Mouse (Mus musculus) heart, embryonic 14.5 days (tissue): ENCODE results near the gene Krt87. TPM values are rescaled to one million over a fixed set of nuclear protein-coding genes. Genes with fewer than 3 reads are reported as not detected.

Experiments
- ATAC-seq: fragments of 200-750 bp; cut with Nextera tagmentation; 2 replicates; pipeline ENCODE4 v1.8.0; 2017; ENCODE audit warnings: low read depth, moderate TSS enrichment; ENCODE audit not compliant: insufficient number of reproducible peaks, insufficient read depth, low FRiP score
- H3K27ac ChIP-seq, 2 experiments: fragments of 200-500 bp in 1 of 2; fragments of 300-500 bp in 1 of 2; sonication (generic) in 1 of 2; replicated peaks in 1 of 2; 2 replicates each; pipeline ENCODE4 v1.5.1; 2012 to 2014; ENCODE audit warnings: low read depth in 2 of 2, low read length in 2 of 2, control low read depth in 1 of 2, mild to moderate bottlenecking in 1 of 2, mixed read lengths in 1 of 2; ENCODE audit not compliant: control insufficient read depth in 1 of 2, insufficient read depth in 1 of 2
- H3K27me3 ChIP-seq: fragments of 300-500 bp; sonication (generic); 2 replicates; pipeline ENCODE4 v1.6.1; 2014; ENCODE audit warnings: mild to moderate bottlenecking, low read length, control low read depth; ENCODE audit not compliant: control insufficient read depth, insufficient read depth
- H3K36me3 ChIP-seq: fragments of 300-500 bp; sonication (generic); 2 replicates; pipeline ENCODE4 v1.6.1; 2014; ENCODE audit warnings: mild to moderate bottlenecking, control low read depth, low read length, mixed read lengths; ENCODE audit not compliant: control insufficient read depth, insufficient read depth
- H3K4me1 ChIP-seq, 2 experiments: fragments of 200-500 bp in 1 of 2; fragments of 300-500 bp in 1 of 2; sonication (generic) in 1 of 2; 2 replicates each; pipeline ENCODE4 v1.6.1; 2012 to 2014; ENCODE audit warnings: low read length in 2 of 2, control low read depth in 1 of 2, mixed read lengths in 1 of 2; ENCODE audit not compliant: control insufficient read depth in 2 of 2, insufficient read depth in 2 of 2
- H3K4me2 ChIP-seq: fragments of 300-500 bp; sonication (generic); 2 replicates; pipeline ENCODE4 v1.6.1; 2014; ENCODE audit warnings: mild to moderate bottlenecking, low read length
- H3K4me3 ChIP-seq, 2 experiments: fragments of 200-500 bp in 1 of 2; fragments of 300-500 bp in 1 of 2; sonication (generic) in 1 of 2; 2 replicates each; pipeline ENCODE4 v1.5.1; 2012 to 2014; ENCODE audit warnings: low read length in 2 of 2, mild to moderate bottlenecking in 2 of 2, control low read depth in 1 of 2, low read depth in 1 of 2, moderate library complexity in 1 of 2; ENCODE audit not compliant: control insufficient read depth in 1 of 2, insufficient read depth in 1 of 2
- H3K9ac ChIP-seq: fragments of 300-500 bp; sonication (generic); 2 replicates; pipeline ENCODE4 v1.6.1; 2014; ENCODE audit warnings: mild to moderate bottlenecking, low read length
- H3K9me3 ChIP-seq: fragments of 300-500 bp; sonication (generic); 2 replicates; pipeline ENCODE4 v1.6.1; 2016; ENCODE audit warnings: low read length, control low read depth; ENCODE audit not compliant: control insufficient read depth
- WGBS: fragments of 180-500 bp; shearing (Covaris S2); extraction: QIAGEN DNeasy Blood & Tissue Kit; methylation state at CpG from one replicate; pipeline ENCODE4 v1.1.7; 2014; 5-methylcytosine and 5-hydroxymethylcytosine counted together
- polyA plus RNA-seq: library from polyadenylated mRNA; unstranded; fragments of >200 nt; fragmentation: Nextera tagmentation; extraction: Ambion mirVana; gene quantifications from 2 replicates; pipeline ENCODE4 v1.2.1, GENCODE M21; 2014

Gene Krt87
- not detected in 2 replicates for polyA plus RNA-seq

DNA sequence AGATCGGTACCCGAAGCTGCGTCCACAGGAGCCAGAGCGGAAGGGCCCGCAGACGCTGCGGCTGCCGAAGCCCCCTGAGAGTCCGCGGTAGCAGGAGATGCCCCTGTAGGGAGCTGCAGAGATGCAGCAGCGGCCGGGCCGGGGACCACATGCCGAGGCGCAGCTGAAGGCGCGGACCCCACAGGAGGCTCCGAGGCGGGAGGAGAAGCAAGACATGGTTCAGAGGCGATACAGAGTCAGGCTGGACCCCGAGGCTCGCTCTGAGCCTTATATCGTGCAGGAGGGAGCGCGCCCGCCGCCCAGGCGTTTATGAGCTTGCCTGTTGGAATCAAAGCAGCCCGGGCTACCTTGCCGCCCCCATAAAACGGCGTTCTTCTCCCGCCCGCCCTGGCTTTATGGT is at the start of gene Krt87:
Gene Krt87, minus strand, starts transcription at position 250 of the 400 bp plus-strand sequence.
- Histone ChIP-seq H3K4me1 (peaks cover 2 to 3% of the 10 kb centered on the region in 2 experiments; a peak in 2 of 4 replicates), H3K4me2 (peak within 1 kb of the TSS; percentile 38), H3K27me3 (peaks cover 38% of the 10 kb centered on the region), H3K27ac (no peak within 1 kb of the TSS), H3K9ac (no peak within 1 kb of the TSS), H3K36me3 (no peaks in the 10 kb centered on the region), H3K9me3 (no peaks in the 10 kb centered on the region), H3K4me3 (peak within 1 kb of the TSS in 1 of 2 experiments; percentile 16; a peak in 2 of 4 replicates)
- no peak for ATAC-seq
- WGBS, result 3% methylated on average over 34 of the region's 34 CpGs

DNA sequence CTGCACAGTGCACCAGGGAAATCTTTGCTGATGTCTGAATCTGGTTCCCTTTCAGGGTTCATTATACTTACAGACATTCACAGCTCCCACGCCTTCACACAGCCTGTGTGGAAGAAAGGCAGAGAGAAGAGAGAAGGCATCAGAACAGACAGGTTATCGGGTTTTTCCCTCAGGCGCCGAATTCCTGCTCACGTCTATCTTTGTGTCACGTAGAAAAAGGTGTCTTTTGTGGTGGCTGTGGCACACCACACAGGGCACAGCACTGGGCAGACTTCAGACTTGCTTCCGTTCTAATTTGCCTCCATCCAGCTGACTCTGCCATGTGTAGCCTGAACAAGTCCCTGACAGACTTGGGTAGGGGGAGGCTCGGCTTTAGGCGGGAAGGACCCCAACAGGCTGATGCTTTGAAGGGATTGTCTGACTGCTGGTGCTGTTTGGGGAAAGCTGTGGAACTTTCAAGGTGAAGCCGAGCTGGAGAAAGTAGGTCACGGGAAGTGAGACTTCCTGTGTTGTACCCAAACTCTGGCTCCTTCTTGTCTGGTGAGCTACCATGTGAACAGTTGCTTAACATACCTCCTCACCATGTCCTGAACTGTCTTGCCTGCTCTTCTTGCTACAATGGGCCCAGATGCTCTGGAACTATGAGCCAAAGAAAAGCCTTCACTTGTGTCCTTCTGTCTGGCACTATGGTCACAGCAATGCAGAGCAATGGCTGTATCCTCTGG is 47.5 kb upstream of the Krt87 start:
- 0 out of 4 replicates have a peak, but pooled peaks cover 0 to 2% of the 10 kb centered on the region in 2 experiments for H3K4me1 ChIP-seq
- no peak for ATAC-seq
- no peak overlapping the region for H3K27ac ChIP-seq
- H3K4me3 ChIP-seq, result no peak overlapping the region
- H3K36me3 ChIP-seq, result no peaks in the 10 kb centered on the region
- no peaks in the 10 kb centered on the region for H3K27me3 ChIP-seq
- no peak overlapping the region for H3K9ac ChIP-seq
- 74% methylated on average over 11 of the region's 11 CpGs for WGBS
- no peaks in the 10 kb centered on the region for H3K9me3 ChIP-seq
- no peak overlapping the region for H3K4me2 ChIP-seq

DNA sequence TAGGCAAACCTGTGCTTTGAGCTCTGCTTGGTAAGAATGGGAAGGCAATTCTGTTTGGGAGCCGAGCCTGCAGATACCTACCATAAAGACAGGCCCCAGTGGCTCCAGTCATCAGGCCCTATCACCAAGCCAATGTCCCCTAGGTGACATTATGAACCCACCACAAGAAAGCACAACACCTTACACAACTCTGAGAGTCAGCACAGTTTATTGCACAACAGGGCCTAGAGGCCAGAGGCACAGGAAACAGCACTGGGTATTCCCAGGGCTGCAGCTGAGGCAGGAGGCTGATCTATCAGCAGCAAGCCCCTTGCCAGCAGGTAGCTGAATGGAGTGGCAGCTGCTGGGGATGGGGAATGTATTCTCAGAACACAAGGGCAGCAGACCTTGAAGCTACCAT is 46.3 kb upstream of the Krt87 start:
- H3K9me3 ChIP-seq, result no peaks in the 10 kb centered on the region
- no peak for ATAC-seq
- no peak overlapping the region for H3K4me2 ChIP-seq
- peaks cover 3% of the 10 kb centered on the region for H3K27me3 ChIP-seq
- no peak overlapping the region for H3K4me3 ChIP-seq
- no peak overlapping the region for H3K27ac ChIP-seq
- WGBS, result 78% methylated on average over 1 of the region's 1 CpGs
- no peaks in the 10 kb centered on the region for H3K36me3 ChIP-seq
- no peak overlapping the region for H3K9ac ChIP-seq
- H3K4me1 ChIP-seq, result 0 out of 4 replicates have a peak, but pooled peaks cover 0 to 2% of the 10 kb centered on the region in 2 experiments

DNA sequence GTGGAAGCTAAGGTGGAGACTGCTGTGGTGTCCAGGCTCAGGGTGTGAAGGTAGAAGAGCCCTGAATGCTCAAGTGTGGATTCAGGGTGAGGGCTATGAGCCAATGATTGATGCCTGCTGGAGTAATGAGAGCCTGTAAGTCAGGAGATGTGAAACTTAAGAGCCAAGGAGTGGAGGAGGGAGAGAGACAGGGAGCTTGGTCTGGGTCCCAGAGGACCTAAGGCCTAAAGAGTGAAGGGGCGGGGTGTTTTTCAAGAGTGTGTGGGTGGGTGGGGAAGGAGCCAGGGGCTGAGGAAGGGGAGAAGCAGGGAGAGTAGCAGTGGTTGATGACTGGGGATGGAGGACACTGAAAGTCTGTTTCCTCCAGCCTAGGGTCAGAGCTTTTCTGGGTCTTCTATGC is 45.0 kb upstream of the Krt87 start:
- Histone ChIP-seq H3K9me3 (no peaks in the 10 kb centered on the region), H3K4me1 (peaks cover 9% of the 10 kb centered on the region in 2 experiments; a peak in 2 of 4 replicates), H3K4me2 (no peak overlapping the region), H3K36me3 (no peaks in the 10 kb centered on the region), H3K27me3 (peaks cover 16% of the 10 kb centered on the region), H3K9ac (no peak overlapping the region), H3K4me3 (no peak overlapping the region), H3K27ac (no peak overlapping the region)
- 45% methylated on average over 1 of the region's 1 CpGs for WGBS
- ATAC-seq, result no peak

DNA sequence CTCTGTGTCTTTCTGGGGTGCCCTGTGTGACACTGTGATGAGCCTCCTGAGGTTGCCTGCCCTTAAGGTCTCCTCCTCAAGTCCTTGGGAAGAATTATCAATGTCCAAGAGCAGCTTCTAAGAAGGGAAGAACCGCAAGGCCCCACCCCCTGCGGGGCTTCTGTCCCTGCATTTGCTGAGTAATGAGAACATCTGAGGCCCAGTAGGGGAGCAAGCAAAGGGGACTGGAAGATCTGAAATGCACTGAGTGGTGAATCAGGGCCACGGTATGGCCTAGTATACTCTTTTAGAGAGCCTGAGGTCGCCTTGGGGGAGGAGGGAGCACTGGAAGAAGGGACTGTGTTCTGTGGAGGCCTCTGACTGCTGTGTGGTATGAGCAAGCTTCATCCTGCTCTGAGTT is 43.5 kb upstream of the Krt87 start:
- Histone ChIP-seq H3K9me3 (no peaks in the 10 kb centered on the region), H3K4me3 (no peak overlapping the region), H3K4me1 (peaks cover 9% of the 10 kb centered on the region in 2 experiments; a peak in 2 of 4 replicates), H3K4me2 (no peak overlapping the region), H3K36me3 (no peaks in the 10 kb centered on the region), H3K27me3 (peaks cover 26% of the 10 kb centered on the region), H3K9ac (no peak overlapping the region), H3K27ac (no peak overlapping the region)
- ATAC-seq, result no peak
- WGBS, result 34% methylated on average over 4 of the region's 4 CpGs

DNA sequence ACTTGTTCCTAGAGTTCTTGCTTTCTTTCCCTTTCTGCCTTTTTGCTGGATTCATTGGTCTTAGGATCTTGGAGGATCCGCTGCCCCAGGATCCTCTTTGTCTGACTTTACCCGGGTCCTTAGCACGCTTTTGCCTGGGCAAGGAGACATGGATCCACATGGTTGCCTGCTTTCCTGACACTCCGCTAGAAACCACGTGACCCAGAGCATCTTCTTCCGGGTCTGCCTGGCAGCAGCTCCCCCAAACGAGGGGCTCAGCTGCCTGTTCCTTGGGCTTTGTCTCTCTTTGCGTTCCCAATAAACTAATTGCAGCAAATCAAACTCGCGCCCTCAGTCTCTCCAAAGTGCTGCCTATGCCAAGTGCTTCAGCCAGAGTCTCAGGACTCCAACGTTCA is 41.1 kb upstream of the Krt87 start:
- no peak overlapping the region for H3K27ac ChIP-seq
- peak overlapping the region; percentile 62 for H3K4me2 ChIP-seq
- peak overlapping the region in 1 of 2 experiments; percentile 26; a peak in 2 of 4 replicates for H3K4me3 ChIP-seq
- no peaks in the 10 kb centered on the region for H3K36me3 ChIP-seq
- H3K9ac ChIP-seq, result no peak overlapping the region
- peaks cover 26% of the 10 kb centered on the region for H3K27me3 ChIP-seq
- H3K4me1 ChIP-seq, result peaks cover 7 to 9% of the 10 kb centered on the region in 2 experiments; a peak in 2 of 4 replicates
- no peaks in the 10 kb centered on the region for H3K9me3 ChIP-seq
- 34% methylated on average over 11 of the region's 11 CpGs for WGBS
- no peak for ATAC-seq

DNA sequence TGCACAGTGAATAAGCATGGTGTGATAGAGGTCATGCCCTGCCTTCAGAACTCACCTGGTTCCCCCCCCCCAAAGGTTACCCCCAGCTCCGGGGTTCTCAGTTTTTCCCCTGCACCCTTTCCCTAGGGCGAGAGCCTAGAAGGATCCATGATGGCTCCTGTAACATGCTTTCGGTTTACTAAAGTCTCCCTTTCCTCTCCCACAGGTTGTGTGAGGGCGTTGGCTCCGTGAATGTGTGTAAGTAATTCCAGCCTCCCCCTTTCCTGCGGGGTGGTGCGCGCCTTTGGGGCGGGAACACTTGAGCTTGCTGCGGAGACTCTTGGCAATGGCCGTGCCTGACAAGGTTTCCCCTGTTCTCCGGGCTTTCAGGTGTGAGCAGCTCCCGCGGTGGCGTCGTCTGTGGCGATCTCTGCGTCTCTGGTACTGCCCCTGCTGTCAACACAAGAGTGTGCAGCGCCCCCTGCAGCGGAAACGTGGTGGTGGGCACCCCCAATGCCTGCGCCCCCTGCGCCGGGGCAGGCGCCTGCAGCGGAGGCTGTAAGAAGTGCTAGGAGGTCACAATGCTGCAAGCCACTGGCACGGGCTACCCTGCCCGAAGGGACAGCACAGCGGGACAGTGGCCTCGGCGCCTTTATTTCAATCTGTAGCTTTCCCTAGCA is 40.5 kb upstream of the Krt87 start:
- H3K36me3 ChIP-seq, result no peaks in the 10 kb centered on the region
- no peaks in the 10 kb centered on the region for H3K9me3 ChIP-seq
- H3K4me3 ChIP-seq, result peak overlapping the region; percentile 3 to 26; a peak in 3 of 4 replicates
- peaks cover 26% of the 10 kb centered on the region for H3K27me3 ChIP-seq
- H3K9ac ChIP-seq, result no peak overlapping the region; the same call in 1 of the 2 replicates
- 9% methylated on average over 31 of the region's 31 CpGs for WGBS
- ATAC-seq, result no peak
- H3K27ac ChIP-seq, result no peak overlapping the region
- peak overlapping the region; percentile 62 for H3K4me2 ChIP-seq
- peaks cover 7 to 9% of the 10 kb centered on the region in 2 experiments; a peak in 2 of 4 replicates for H3K4me1 ChIP-seq
